Mouse (Mus musculus) layer of hippocampus, adult 11-12 months (tissue): ENCODE results near the gene Spon1.

Experiments used
- DNase-seq: peaks from one replicate; pipeline ENCODE4 v3.0.0; 2022; ENCODE audit warnings: low spot score

Gene Spon1

GRCm38 (mm10) chr7:113904348-113904895, 138.6 kb downstream of the Spon1 start:
- DNase-seq, result no peak

GRCm38 (mm10) chr7:113909161-113909825, 143.5 kb downstream of the Spon1 start:
- peak; percentile 25 for DNase-seq

GRCm38 (mm10) chr7:113910856-113911255, 145.1 kb downstream of the Spon1 start:
- no peak for DNase-seq

- DNase-seq, result no peak
Observed at GRCm38 (mm10) chr7:113915936-113916335, 150.1 kb downstream of the Spon1 start.

- peak; percentile 32 for DNase-seq
Observed at GRCm38 (mm10) chr7:113918916-113919315, 153.1 kb downstream of the Spon1 start.

GRCm38 (mm10) chr7:113919505-113919904, 153.7 kb downstream of the Spon1 start:
- no peak for DNase-seq

- DNase-seq, result peak; percentile 43
Observed at GRCm38 (mm10) chr7:113920056-113920455, 154.3 kb downstream of the Spon1 start.

GRCm38 (mm10) chr7:113924561-113924960, 158.8 kb downstream of the Spon1 start:
- peak; percentile 53 for DNase-seq

- DNase-seq, result no peak
Observed at GRCm38 (mm10) chr7:113950888-113951287, 185.1 kb downstream of the Spon1 start.

- DNase-seq, result no peak
Observed at GRCm38 (mm10) chr7:113955431-113955830, 189.6 kb downstream of the Spon1 start.

- DNase-seq, result peak; percentile 12
Observed at GRCm38 (mm10) chr7:113960841-113961499, 195.2 kb downstream of the Spon1 start.

- DNase-seq, result peak; percentile 7
Observed at GRCm38 (mm10) chr7:113961500-113961895, 195.7 kb downstream of the Spon1 start.

GRCm38 (mm10) chr7:113962078-113962477, 196.3 kb downstream of the Spon1 start:
- DNase-seq, result no peak

GRCm38 (mm10) chr7:113963766-113964165, 198.0 kb downstream of the Spon1 start:
- no peak for DNase-seq

GRCm38 (mm10) chr7:113965625-113966024, 199.8 kb downstream of the Spon1 start:
- DNase-seq, result no peak

- no peak for DNase-seq
Observed at GRCm38 (mm10) chr7:113969182-113969581, 203.4 kb downstream of the Spon1 start.

GRCm38 (mm10) chr7:113972536-113972935, 206.7 kb downstream of the Spon1 start:
- DNase-seq, result peak; percentile 43

GRCm38 (mm10) chr7:113986406-113987134, 220.8 kb downstream of the Spon1 start:
- no peak for DNase-seq

GRCm38 (mm10) chr7:113988156-113988555, 222.4 kb downstream of the Spon1 start:
- DNase-seq, result no peak

- DNase-seq, result no peak
Observed at GRCm38 (mm10) chr7:113997675-113998354, 232.0 kb downstream of the Spon1 start.

- no peak for DNase-seq
Observed at GRCm38 (mm10) chr7:114004171-114004570, 238.4 kb downstream of the Spon1 start.

- DNase-seq, result no peak
Observed at GRCm38 (mm10) chr7:114005499-114005898, 239.7 kb downstream of the Spon1 start.
